Mouse (Mus musculus) urinary bladder, postnatal 0 days (tissue): ENCODE data around the gene BC049352. TPM values are rescaled to one million over a fixed set of nuclear protein-coding genes. Genes with fewer than 3 reads are reported as not detected.

ENCODE experiments used
- microRNA-seq: library from miRNA; unstranded; fragments of <30 nt; microRNA quantifications from one replicate; pipeline ENCODE4, GENCODE M21; 2016
- polyA plus RNA-seq: library from polyadenylated mRNA; unstranded; fragments of >200 nt; fragmentation: Nextera tagmentation; extraction: Ambion mirVana; gene quantifications from 2 replicates; pipeline ENCODE4 v1.2.1, GENCODE M21; 2015

BC049352 gene
- 0.07 and 0.08 TPM in 2 replicates for polyA plus RNA-seq

DNA sequence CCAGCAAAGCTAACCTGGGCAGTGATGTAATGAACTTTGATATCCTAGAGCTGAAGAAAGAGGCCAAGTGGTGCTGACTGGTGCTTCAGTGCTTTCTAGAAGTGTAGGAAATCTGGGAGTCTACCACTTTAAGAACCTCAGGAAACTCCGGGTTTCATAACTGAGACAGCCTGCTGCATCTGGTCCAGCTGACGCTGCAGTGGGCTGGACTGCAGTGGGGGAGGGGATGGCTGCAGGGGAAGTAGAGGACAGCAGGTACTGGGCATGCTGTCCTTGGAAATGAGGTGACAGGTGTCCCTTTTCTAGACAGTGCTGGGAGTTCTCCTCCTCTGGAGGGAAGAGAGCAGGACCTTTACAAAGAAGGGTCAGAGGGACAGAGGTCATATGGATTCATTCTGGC is at the start of gene BC049352:
BC049352 (plus strand) TSS at position 238 of the 400 bp plus-strand sequence.

GRCm38 (mm10) chr9:45138191-45139032 is 43.4 kb upstream of the BC049352 start, which contains the start of gene Scn4b:
Gene Scn4b, plus strand, starts transcription at chr9:45138395.

GRCm38 (mm10) chr9:45203797-45204410 is 22.1 kb downstream of the BC049352 start, which contains the start of gene Tmprss4:
Gene Tmprss4, minus strand, starts transcription at chr9:45204092.

GRCm38 (mm10) chr9:45268597-45269325 is 87.0 kb downstream of the BC049352 start, which contains the start of gene Il10ra:
Gene Il10ra, minus strand, starts transcription at chr9:45269149.

Small RNA genes lying within 50 kb of the gene (microRNA-seq; reads per million reads assigned to microRNA genes)
- gene Mir7086 = not detected

Other genes starting within 250 kb of the BC049352 start
- gene Ube4a, start 216.4 kb upstream of the BC049352 start, polyA plus RNA-seq = 14.1 and 14.8 TPM in 2 replicates
- not detected in 2 replicates for gene Cd3g, start 201.6 kb upstream of the BC049352 start, polyA plus RNA-seq
- not detected in 2 replicates for gene Cd3d, start 200.2 kb upstream of the BC049352 start, polyA plus RNA-seq
- gene Cd3e, start 172.4 kb upstream of the BC049352 start, polyA plus RNA-seq = not detected in 2 replicates
- 28.8 and 36.6 TPM in 2 replicates for gene Mpzl2, start 142.2 kb upstream of the BC049352 start, polyA plus RNA-seq
- 17.3 and 22.1 TPM in 2 replicates for gene Mpzl3, start 126.8 kb upstream of the BC049352 start, polyA plus RNA-seq
- 0.10 and 0.18 TPM in 2 replicates for gene Jaml, start 102.8 kb upstream of the BC049352 start, polyA plus RNA-seq
- gene Scn2b, start 64.2 kb upstream of the BC049352 start, polyA plus RNA-seq = 0.29 and 0.36 TPM in 2 replicates
- 0.04 and 0.05 TPM in 2 replicates for gene Scn4b, start 43.6 kb upstream of the BC049352 start, polyA plus RNA-seq
- gene Tmprss4, start 22.1 kb downstream of the BC049352 start, polyA plus RNA-seq = 1.6 TPM in 2 replicates
- gene Il10ra, start 87.1 kb downstream of the BC049352 start, polyA plus RNA-seq = 0.87 and 2.2 TPM in 2 replicates
- 17.5 and 19.6 TPM in 2 replicates for gene Tmprss13, start 137.1 kb downstream of the BC049352 start, polyA plus RNA-seq
- gene Fxyd6, start 188.2 kb downstream of the BC049352 start, polyA plus RNA-seq = 49.8 and 54.6 TPM in 2 replicates
- gene Fxyd2, start 217.7 kb downstream of the BC049352 start, polyA plus RNA-seq = 3.1 and 3.2 TPM in 2 replicates
- gene Dscaml1, start 244.6 kb downstream of the BC049352 start, polyA plus RNA-seq = 0.88 and 1.3 TPM in 2 replicates